Mouse (Mus musculus) hindbrain, embryonic 13.5 days (tissue): ENCODE data around the gene Metap2. TPM values are rescaled to one million over a fixed set of nuclear protein-coding genes. Genes with fewer than 3 reads are reported as not detected.
A peak's percentile ranks its signal among the peaks of the same experiment; 100 is the strongest.

Source experiments
- ATAC-seq: fragments of 200-750 bp; cut with Nextera tagmentation; 2 replicates; pipeline ENCODE4 v1.8.0; 2017; ENCODE audit warnings: moderate TSS enrichment; ENCODE audit not compliant: low FRiP score
- H3K27ac ChIP-seq: fragments of 300-500 bp; sonication (generic); 2 replicates; pipeline ENCODE4 v1.5.1; 2015; ENCODE audit warnings: inconsistent platforms, mild to moderate bottlenecking, moderate library complexity
- H3K27me3 ChIP-seq: fragments of 300-500 bp; sonication (generic); 2 replicates; pipeline ENCODE4 v1.6.1; 2015; ENCODE audit warnings: mild to moderate bottlenecking, inconsistent platforms
- H3K36me3 ChIP-seq: fragments of 300-500 bp; sonication (generic); 2 replicates; pipeline ENCODE4 v1.6.1; 2015; ENCODE audit warnings: mild to moderate bottlenecking, inconsistent platforms
- H3K4me1 ChIP-seq: fragments of 300-500 bp; sonication (generic); replicated peaks from 2 replicates; pipeline ENCODE4 v1.6.1; 2015; ENCODE audit warnings: inconsistent platforms
- H3K4me2 ChIP-seq: fragments of 300-500 bp; sonication (generic); 2 replicates; pipeline ENCODE4 v1.6.1; 2015; ENCODE audit warnings: inconsistent platforms, mild to moderate bottlenecking, moderate library complexity
- H3K4me3 ChIP-seq: fragments of 300-500 bp; sonication (generic); 2 replicates; pipeline ENCODE4 v1.5.1; 2015; ENCODE audit warnings: mild to moderate bottlenecking, inconsistent platforms
- H3K9ac ChIP-seq: fragments of 300-500 bp; sonication (generic); 2 replicates; pipeline ENCODE4 v1.6.1; 2015; ENCODE audit warnings: mild to moderate bottlenecking, inconsistent platforms
- H3K9me3 ChIP-seq: fragments of 300-500 bp; sonication (generic); 2 replicates; pipeline ENCODE4 v1.6.1; 2016; ENCODE audit warnings: inconsistent platforms
- WGBS: fragments of 180-500 bp; shearing (Covaris S2); methylation state at CpG from one replicate; pipeline ENCODE4 v1.1.7; 2015; 5-methylcytosine and 5-hydroxymethylcytosine counted together
- polyA plus RNA-seq: library from polyadenylated mRNA; unstranded; fragments of >200 nt; fragmentation: Nextera tagmentation; extraction: Ambion mirVana; gene quantifications from 2 replicates; pipeline ENCODE4 v1.2.1, GENCODE M21; 2015

Gene Metap2
- 182 and 184 TPM in 2 replicates for polyA plus RNA-seq

DNA sequence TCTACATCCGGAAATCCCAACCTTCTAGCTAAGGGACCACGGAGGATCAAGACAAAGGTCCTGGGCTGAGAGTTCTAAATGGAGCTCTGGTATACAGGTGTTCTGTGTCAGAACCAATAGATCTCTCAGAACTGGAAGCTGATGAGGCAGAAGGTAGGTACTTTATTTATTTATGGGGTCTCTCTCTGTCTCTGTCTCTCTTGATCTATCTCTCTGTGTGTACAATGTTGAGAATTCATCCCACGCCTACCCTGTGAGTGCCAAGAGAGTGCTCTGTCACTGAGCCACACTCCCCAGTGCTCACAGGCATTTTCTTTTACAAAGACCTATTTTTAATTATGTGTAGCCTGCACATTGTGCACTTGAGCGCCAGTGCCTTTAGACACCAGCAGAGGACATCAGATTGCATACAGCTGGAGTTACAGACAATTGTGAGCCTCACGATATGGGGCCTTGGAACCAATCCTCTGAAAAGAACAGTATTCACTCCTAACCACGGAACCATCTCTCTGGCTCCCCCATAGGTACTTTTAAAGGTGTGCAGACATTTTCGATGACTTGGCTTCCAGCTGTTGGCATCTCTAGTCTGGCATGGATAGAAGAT lies at the start of gene Metap2:
Metap2 (minus strand) TSS at position 51 of the 604 bp plus-strand sequence.
- no peak within 1 kb of the TSS for H3K4me3 ChIP-seq
- no peaks in the 10 kb centered on the region for H3K9me3 ChIP-seq
- no peak for ATAC-seq
- H3K9ac ChIP-seq, result no peak within 1 kb of the TSS
- H3K4me2 ChIP-seq, result no peak within 1 kb of the TSS
- H3K36me3 ChIP-seq, result no peaks in the 10 kb centered on the region
- no peaks in the 10 kb centered on the region for H3K27me3 ChIP-seq
- no peak within 1 kb of the TSS for H3K27ac ChIP-seq
- WGBS, result 67% methylated on average over 7 of the region's 7 CpGs
- H3K4me1 ChIP-seq, result no peaks in the 10 kb centered on the region

DNA sequence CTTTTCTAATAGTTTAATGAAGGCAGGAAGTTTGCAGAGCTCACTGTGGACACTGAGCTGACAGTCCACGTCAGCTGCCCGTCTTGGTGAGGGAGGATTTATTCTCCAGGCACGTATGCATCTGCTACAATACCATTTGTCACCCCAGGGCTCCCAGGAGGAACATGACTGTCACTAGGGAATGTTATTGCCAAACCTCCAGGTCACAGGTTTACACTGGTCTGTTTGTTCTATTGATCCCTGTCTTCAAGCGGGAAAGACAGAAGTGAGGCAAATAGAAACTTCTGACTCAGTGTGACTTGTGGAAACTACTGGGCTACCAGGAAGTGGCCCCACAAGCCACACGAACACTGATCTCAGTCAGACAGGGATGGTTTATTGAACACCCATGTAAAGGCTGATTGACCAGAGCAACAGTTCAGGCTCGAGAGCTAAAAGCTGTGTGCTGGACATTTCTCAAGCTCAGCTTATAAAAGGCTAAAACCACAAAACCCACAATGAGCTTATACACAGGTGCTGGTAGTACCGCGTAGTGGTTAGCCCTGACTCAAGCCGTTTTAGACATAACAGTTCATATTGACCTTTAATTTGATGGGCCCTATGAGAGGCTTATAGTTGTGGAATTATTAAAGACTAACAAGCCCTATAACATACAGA lies 49.1 kb upstream of the Metap2 start:
- Histone ChIP-seq H3K36me3 (no peaks in the 10 kb centered on the region), H3K4me1 (peaks cover 14% of the 10 kb centered on the region), H3K27me3 (no peaks in the 10 kb centered on the region), H3K4me2 (no peak overlapping the region), H3K27ac (no peak overlapping the region), H3K9me3 (no peaks in the 10 kb centered on the region), H3K9ac (no peak overlapping the region), H3K4me3 (no peak overlapping the region)
- WGBS, result 65% methylated on average over 9 of the region's 9 CpGs
- ATAC-seq, result no peak

DNA sequence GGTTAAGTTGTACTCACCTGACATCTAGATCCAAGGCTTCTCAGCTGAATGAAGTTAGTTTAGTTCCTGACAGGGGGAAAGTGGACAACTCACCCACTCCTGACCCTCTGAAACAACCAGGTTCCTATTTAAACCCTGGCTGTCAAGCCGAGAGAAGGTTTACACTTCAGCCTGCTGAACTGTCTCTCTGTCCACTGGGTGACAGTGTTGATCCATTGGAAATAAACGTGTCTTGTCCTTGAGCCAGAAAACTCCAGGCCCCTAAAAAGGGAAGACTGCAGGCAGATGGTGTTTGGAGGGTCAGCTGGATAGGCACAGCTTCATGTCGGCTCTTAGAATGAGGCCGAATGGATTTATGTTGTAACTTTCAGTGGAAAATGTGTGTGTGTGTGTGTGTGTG lies 48.5 kb upstream of the Metap2 start:
- H3K27me3 ChIP-seq, result no peaks in the 10 kb centered on the region
- H3K27ac ChIP-seq, result no peak overlapping the region
- no peak for ATAC-seq
- H3K9ac ChIP-seq, result no peak overlapping the region
- H3K4me1 ChIP-seq, result peaks cover 14% of the 10 kb centered on the region
- 37% methylated on average over 4 of the region's 4 CpGs for WGBS
- no peak overlapping the region for H3K4me3 ChIP-seq
- H3K4me2 ChIP-seq, result no peak overlapping the region
- no peaks in the 10 kb centered on the region for H3K9me3 ChIP-seq
- no peaks in the 10 kb centered on the region for H3K36me3 ChIP-seq

- no peak overlapping the region for H3K4me2 ChIP-seq
- WGBS, result 56% methylated on average over 5 of the region's 5 CpGs
- H3K9ac ChIP-seq, result no peak overlapping the region
- H3K9me3 ChIP-seq, result no peaks in the 10 kb centered on the region
- peaks cover 14% of the 10 kb centered on the region for H3K4me1 ChIP-seq
- H3K27me3 ChIP-seq, result no peaks in the 10 kb centered on the region
- H3K27ac ChIP-seq, result no peak overlapping the region
- no peak for ATAC-seq
- H3K4me3 ChIP-seq, result no peak overlapping the region
- H3K36me3 ChIP-seq, result no peaks in the 10 kb centered on the region
Measured at GRCm38 (mm10) chr10:93944241-93944640, 47.3 kb upstream of the Metap2 start.

- Histone ChIP-seq H3K27me3 (no peaks in the 10 kb centered on the region), H3K9ac (no peak overlapping the region), H3K27ac (no peak overlapping the region), H3K9me3 (no peaks in the 10 kb centered on the region), H3K4me3 (no peak overlapping the region), H3K4me1 (peaks cover 7% of the 10 kb centered on the region; the same call in 1 of the 2 replicates), H3K4me2 (no peak overlapping the region), H3K36me3 (no peaks in the 10 kb centered on the region)
- ATAC-seq, result no peak
- 88% methylated on average over 5 of the region's 5 CpGs for WGBS
Measured at GRCm38 (mm10) chr10:93940279-93940678, 43.4 kb upstream of the Metap2 start.

- H3K36me3 ChIP-seq, result no peaks in the 10 kb centered on the region
- H3K27me3 ChIP-seq, result no peaks in the 10 kb centered on the region
- peaks cover 7% of the 10 kb centered on the region; the same call in 1 of the 2 replicates for H3K4me1 ChIP-seq
- H3K27ac ChIP-seq, result no peak overlapping the region
- no peak for ATAC-seq
- 87% methylated on average over 8 of the region's 8 CpGs for WGBS
- no peak overlapping the region for H3K4me2 ChIP-seq
- H3K9me3 ChIP-seq, result no peaks in the 10 kb centered on the region
- no peak overlapping the region for H3K4me3 ChIP-seq
- no peak overlapping the region for H3K9ac ChIP-seq
Measured at GRCm38 (mm10) chr10:93939676-93940075, 42.8 kb upstream of the Metap2 start.

DNA sequence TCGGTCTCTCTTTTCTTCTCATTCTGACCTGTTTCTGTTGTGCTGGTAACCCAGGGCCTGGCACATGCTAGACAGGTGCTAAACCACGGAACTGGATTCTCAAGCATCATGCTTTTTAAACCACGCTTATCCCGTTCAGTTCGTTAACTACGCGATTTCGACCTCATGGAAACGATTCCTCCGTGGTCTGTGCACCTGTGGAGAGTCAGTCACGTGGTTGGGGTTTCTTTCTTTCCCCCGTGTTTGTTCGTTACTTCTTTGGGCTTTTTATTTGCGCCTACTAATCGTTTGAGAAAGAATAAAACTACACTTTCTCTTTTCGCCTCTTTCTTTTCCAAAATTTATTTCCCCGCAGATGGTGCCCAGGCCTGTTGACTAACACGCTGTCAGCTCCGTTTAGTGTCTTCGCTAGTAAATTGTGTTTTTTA lies 42.0 kb upstream of the Metap2 start:
- Histone ChIP-seq H3K36me3 (no peaks in the 10 kb centered on the region), H3K27ac (no peak overlapping the region), H3K4me2 (no peak overlapping the region), H3K9ac (no peak overlapping the region), H3K27me3 (no peaks in the 10 kb centered on the region), H3K9me3 (no peaks in the 10 kb centered on the region), H3K4me1 (peaks cover 6% of the 10 kb centered on the region), H3K4me3 (no peak overlapping the region)
- WGBS, result 90% methylated on average over 20 of the region's 20 CpGs
- no peak for ATAC-seq

DNA sequence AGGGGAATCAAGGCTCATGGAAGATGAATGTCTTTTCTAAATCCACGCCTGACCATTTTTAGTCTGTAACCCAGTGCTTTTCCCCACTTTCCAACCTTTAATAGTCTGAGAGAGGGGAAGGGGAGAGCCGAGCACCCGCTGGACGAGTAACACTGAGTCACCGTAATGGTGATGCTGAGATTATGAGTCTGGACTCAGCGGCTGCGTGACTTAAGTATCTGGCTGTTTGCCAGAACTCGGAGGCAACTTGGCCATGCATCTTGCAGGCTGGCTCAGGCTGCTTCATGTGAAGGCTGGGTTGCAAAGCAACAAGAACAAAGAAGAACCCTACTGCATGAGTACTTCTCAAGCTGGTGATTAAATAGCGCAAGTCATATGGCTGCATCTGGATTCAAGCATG lies 37.1 kb upstream of the Metap2 start:
- Histone ChIP-seq H3K36me3 (no peaks in the 10 kb centered on the region), H3K4me3 (no peak overlapping the region), H3K4me2 (no peak overlapping the region), H3K4me1 (peaks cover 6% of the 10 kb centered on the region; the same call in 1 of the 2 replicates), H3K27me3 (no peaks in the 10 kb centered on the region), H3K9me3 (no peaks in the 10 kb centered on the region), H3K27ac (0 out of 2 replicates have a peak overlapping the region, but pooled peaks have one; percentile 23), H3K9ac (no peak overlapping the region)
- ATAC-seq, result peak; percentile 39; the same call in 1 of the 2 replicates
- 57% methylated on average over 9 of the region's 9 CpGs for WGBS

DNA sequence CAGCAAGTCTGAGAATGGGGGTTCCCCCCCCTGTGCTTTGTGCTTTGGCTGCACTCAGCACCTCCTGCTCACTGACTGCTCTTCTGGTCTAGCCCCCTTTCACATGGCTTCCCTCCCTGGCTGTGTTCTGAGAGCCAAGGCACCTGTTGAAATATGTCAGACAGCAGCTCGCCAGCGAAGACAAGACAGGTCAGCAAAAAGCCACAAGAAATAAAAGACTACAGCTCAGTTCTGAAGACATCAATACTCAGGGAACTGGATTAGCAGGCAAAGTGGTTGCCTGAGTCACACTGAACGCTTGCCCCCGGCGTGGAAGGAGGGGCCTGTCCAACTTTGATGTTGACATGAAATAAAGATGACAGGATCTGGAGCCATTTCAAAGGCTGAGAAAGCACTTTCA lies 36.0 kb upstream of the Metap2 start:
- H3K36me3 ChIP-seq, result no peaks in the 10 kb centered on the region
- no peaks in the 10 kb centered on the region for H3K27me3 ChIP-seq
- H3K4me2 ChIP-seq, result no peak overlapping the region
- 0 out of 2 replicates have a peak, but pooled peaks cover under 1% of the 10 kb centered on the region for H3K9me3 ChIP-seq
- H3K4me1 ChIP-seq, result peaks cover 6% of the 10 kb centered on the region; the same call in 1 of the 2 replicates
- 74% methylated on average over 5 of the region's 5 CpGs for whole genome bisulfite sequencing
- no peak overlapping the region for H3K27ac ChIP-seq
- no peak for ATAC-seq
- H3K9ac ChIP-seq, result no peak overlapping the region
- no peak overlapping the region for H3K4me3 ChIP-seq

- Histone ChIP-seq H3K36me3 (no peaks in the 10 kb centered on the region), H3K9me3 (0 out of 2 replicates have a peak, but pooled peaks cover 7% of the 10 kb centered on the region), H3K4me2 (no peak overlapping the region), H3K27ac (no peak overlapping the region), H3K4me3 (no peak overlapping the region), H3K9ac (no peak overlapping the region), H3K27me3 (no peaks in the 10 kb centered on the region), H3K4me1 (peaks cover 6% of the 10 kb centered on the region; the same call in 1 of the 2 replicates)
- 83% methylated on average over 5 of the region's 5 CpGs for WGBS
- ATAC-seq, result no peak
Measured at GRCm38 (mm10) chr10:93932020-93932419, 35.1 kb upstream of the Metap2 start.

GRCm38 (mm10) chr10:93931431-93931830 lies 34.5 kb upstream of the Metap2 start:
- no peaks in the 10 kb centered on the region for H3K36me3 ChIP-seq
- H3K9ac ChIP-seq, result no peak overlapping the region
- H3K4me2 ChIP-seq, result no peak overlapping the region
- no peak for ATAC-seq
- H3K4me1 ChIP-seq, result peaks cover 6% of the 10 kb centered on the region; the same call in 1 of the 2 replicates
- H3K27me3 ChIP-seq, result no peaks in the 10 kb centered on the region
- 0 out of 2 replicates have a peak, but pooled peaks cover 7% of the 10 kb centered on the region for H3K9me3 ChIP-seq
- H3K27ac ChIP-seq, result no peak overlapping the region
- WGBS, result 82% methylated on average over 9 of the region's 9 CpGs
- H3K4me3 ChIP-seq, result no peak overlapping the region

DNA sequence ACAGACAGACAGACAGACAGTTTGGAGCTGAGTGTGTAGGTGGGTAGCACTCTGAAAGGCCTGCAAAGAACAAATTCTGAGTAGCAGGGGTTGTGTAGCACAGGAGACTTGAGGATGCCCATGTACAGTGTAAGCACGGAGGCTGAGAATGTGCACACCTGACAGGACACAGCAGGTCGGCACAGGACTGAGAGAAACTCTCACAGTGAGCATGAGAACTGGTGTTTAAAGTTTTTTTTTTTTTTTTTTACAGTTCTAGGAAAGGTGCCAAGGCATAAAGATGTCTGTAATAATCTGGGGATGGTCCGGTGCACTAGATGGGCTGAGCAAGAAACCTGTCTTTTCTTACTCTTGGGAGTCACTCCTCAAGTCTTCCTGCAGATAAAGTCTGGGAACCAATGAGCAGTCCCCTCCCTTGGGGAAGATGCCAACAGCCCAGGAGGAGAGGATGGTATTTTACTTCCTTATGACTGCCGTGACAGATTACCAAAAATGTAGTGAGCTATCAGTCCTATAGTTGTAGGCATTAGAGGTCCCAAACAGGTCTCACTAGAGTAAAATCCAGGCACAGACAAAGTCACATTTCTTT lies 33.4 kb upstream of the Metap2 start:
- H3K4me3 ChIP-seq, result no peak overlapping the region
- H3K4me1 ChIP-seq, result peaks cover 6% of the 10 kb centered on the region; the same call in 1 of the 2 replicates
- H3K9ac ChIP-seq, result no peak overlapping the region
- WGBS, result 87% methylated on average over 4 of the region's 4 CpGs
- H3K9me3 ChIP-seq, result 0 out of 2 replicates have a peak, but pooled peaks cover 7% of the 10 kb centered on the region
- no peak for ATAC-seq
- no peak overlapping the region for H3K27ac ChIP-seq
- H3K36me3 ChIP-seq, result no peaks in the 10 kb centered on the region
- no peaks in the 10 kb centered on the region for H3K27me3 ChIP-seq
- no peak overlapping the region for H3K4me2 ChIP-seq
